Comparison of ENCODE assay signal across 8 mouse cellular contexts in the genomic region with DNA sequence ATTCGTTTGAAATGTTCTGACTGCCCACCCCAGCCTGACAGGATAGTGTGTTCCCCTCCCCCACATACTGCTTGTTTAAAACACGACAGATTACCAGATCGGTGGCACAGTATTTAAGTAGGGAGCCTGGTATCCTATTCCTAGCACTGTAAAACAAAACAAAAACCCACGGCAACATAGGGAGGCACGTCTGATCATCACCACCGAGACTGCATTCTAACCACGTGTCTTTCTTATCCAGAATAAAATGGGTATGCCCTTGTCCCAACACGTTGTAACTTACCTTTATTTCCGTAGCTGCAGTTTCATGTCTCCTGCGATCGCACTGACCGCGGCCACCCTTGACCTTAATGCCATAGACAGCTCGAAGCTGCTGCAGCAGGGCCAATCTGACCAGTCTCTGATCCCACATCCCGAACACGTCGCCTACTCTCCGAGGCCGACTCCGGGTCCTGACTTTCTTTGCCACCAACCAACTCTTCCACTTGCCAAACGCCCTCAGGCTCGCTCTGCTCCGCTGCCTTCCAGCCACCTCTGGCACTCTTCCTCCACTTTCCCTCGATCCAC. TPM values are rescaled to one million over a fixed set of nuclear protein-coding genes. Genes with fewer than 3 reads are reported as not detected.
DNase-seq lines count a peak whose midpoint lies in the region; ATAC-seq and TF ChIP-seq lines count a peak whose summit lies in the region.

No protein-coding gene starts in this region.

- peaks cover 2% of the 10 kb centered on the region; the same call in 1 of the 2 replicates for H3K4me1 ChIP-seq in cortical plate, adult 2 months (ENCODE audit: control insufficient read depth, insufficient read depth, low read length)
- peaks cover 25% of the 10 kb centered on the region for H3K4me1 ChIP-seq in intestine, embryonic 14.5 days (replicated peaks; ENCODE audit: control insufficient read depth, insufficient read depth, low read length)

- H3K27me3 ChIP-seq in intestine, embryonic 14.5 days (replicated peaks; ENCODE audit: control insufficient read depth, insufficient read depth, low read length), result no peaks in the 10 kb centered on the region

- no peak overlapping the region for H3K27ac ChIP-seq in cortical plate, adult 2 months (ENCODE audit: insufficient read depth, low read length)
- H3K27ac ChIP-seq in intestine, embryonic 14.5 days (ENCODE audit: low read depth), result peak overlapping the region; percentile 87

- peak; percentile 13 for DNase-seq in gastrocnemius, postnatal 14 days
- no peak for DNase-seq in gastrocnemius, postnatal 10 days
- peak; percentile 59 for DNase-seq in 3134 (ENCODE audit: extremely low read depth, insufficient read length, low spot score)
- DNase-seq in intestine, embryonic 14.5 days (ENCODE audit: low spot score), result no peak
- DNase-seq in right cerebral cortex, postnatal 14 days, result no peak

- TF ChIP-seq CTCF in cortical plate, adult 2 months (IDR thresholded peaks at IDR 0.05; ENCODE audit: extremely low read depth, insufficient read depth, low read length), result no peak

- WGBS in intestine, embryonic 14.5 days, result under 1% methylated on average over 24 of the region's 24 CpGs

- H3K4me3 ChIP-seq in cortical plate, adult 2 months (ENCODE audit: insufficient read depth, low read length), result peak overlapping the region; percentile 41
- H3K4me3 ChIP-seq in intestine, embryonic 14.5 days (ENCODE audit: low read depth, low read length), result peak overlapping the region; percentile 90

- H3K4me2 ChIP-seq in intestine, embryonic 14.5 days (ENCODE audit: low read length), result peak overlapping the region; percentile 74

- peaks cover 21% of the 10 kb centered on the region for H3K36me3 ChIP-seq in intestine, embryonic 14.5 days (ENCODE audit: control insufficient read depth, insufficient read depth, low read length)

- intact Hi-C loops in gastrocnemius, postnatal 14 days (cut with DNase I; ENCODE audit: low total_unique reads), result no loop called here

- no peaks in the 10 kb centered on the region for H3K9me3 ChIP-seq in intestine, embryonic 14.5 days (ENCODE audit: control insufficient read depth, low read length)

- peak; percentile 33 for ATAC-seq in intestine, embryonic 14.5 days (replicated peaks; ENCODE audit: low FRiP score, low TSS enrichment, low read depth)
- peak; percentile 45 for ATAC-seq in megakaryocyte-erythroid progenitor cell, adult 5-6 weeks (replicated peaks; ENCODE audit: low FRiP score, low TSS enrichment, poor library complexity, severe bottlenecking)
- ATAC-seq in granulocyte monocyte progenitor cell, adult 5-6 weeks (replicated peaks; ENCODE audit: poor library complexity, severe bottlenecking), result no peak

- peak overlapping the region; percentile 73 for H3K9ac ChIP-seq in intestine, embryonic 14.5 days (ENCODE audit: low read length)

- no peak for TF ChIP-seq POLR2A in cortical plate, adult 2 months (IDR thresholded peaks at IDR 0.05; ENCODE audit: extremely low read depth, insufficient read depth, low read length)

RNA-seq across cellular contexts. Expression of a gene that starts 0.7 kb away (rescaled TPM):
- total RNA-seq in gastrocnemius, postnatal 14 days (2021), result 1 to 10 TPM; 3.7 to 4.2 TPM
- total RNA-seq in gastrocnemius, postnatal 10 days (2021), result 1 to 10 TPM; 7.0 to 9.1 TPM
- 1.3 and 1.8 TPM in 2 replicates for polyA plus RNA-seq in cortical plate, adult 2 months (2012; rRNA removed)
- 4.7 and 5.2 TPM in 2 replicates for polyA plus RNA-seq in intestine, embryonic 14.5 days (2014; fragmentation: Nextera tagmentation; extraction: Ambion mirVana)
- 22.4 and 27.8 TPM in 2 replicates for total RNA-seq in megakaryocyte-erythroid progenitor cell, adult 5-6 weeks (2014; fragmentation: Nextera tagmentation)
- total RNA-seq in megakaryocyte-erythroid progenitor cell, adult 5-6 weeks (2017), result 27.6 and 35.1 TPM in 2 replicates
- 38.8 and 47.1 TPM in 2 replicates for total RNA-seq in granulocyte monocyte progenitor cell, adult 5-6 weeks (2014; fragmentation: Nextera tagmentation)
- total RNA-seq in granulocyte monocyte progenitor cell, adult 5-6 weeks (2017), result 43.6 and 46.7 TPM in 2 replicates

RNA-seq across cellular contexts. Expression of a gene that starts 18.8 kb away (rescaled TPM):
- under 1 TPM; 0.24 to 0.25 TPM for total RNA-seq in gastrocnemius, postnatal 14 days (2021)
- under 1 TPM; 0.45 to 0.95 TPM for total RNA-seq in gastrocnemius, postnatal 10 days (2021)
- polyA plus RNA-seq in cortical plate, adult 2 months (2012; rRNA removed), result 394 and 410 TPM in 2 replicates
- 17.5 and 18.0 TPM in 2 replicates for polyA plus RNA-seq in intestine, embryonic 14.5 days (2014; fragmentation: Nextera tagmentation; extraction: Ambion mirVana)
- total RNA-seq in megakaryocyte-erythroid progenitor cell, adult 5-6 weeks (2014; fragmentation: Nextera tagmentation), result 1.9 TPM in 1 of 2 replicates, not detected in the other
- not detected in 2 replicates for total RNA-seq in megakaryocyte-erythroid progenitor cell, adult 5-6 weeks (2017)
- total RNA-seq in granulocyte monocyte progenitor cell, adult 5-6 weeks (2014; fragmentation: Nextera tagmentation), result 2.8 TPM in 1 of 2 replicates, not detected in the other
- 0.52 TPM in 1 of 2 replicates, not detected in the other for total RNA-seq in granulocyte monocyte progenitor cell, adult 5-6 weeks (2017)

Comparison
In these comparisons a context has a peak if more than half of its experiments do, and no peak if none do; other contexts are left out.
1. DNase-seq: peak in gastrocnemius, postnatal 14 days (single experiment) and 3134 (single experiment); none in gastrocnemius, postnatal 10 days (single experiment), intestine, embryonic 14.5 days (single experiment) and right cerebral cortex, postnatal 14 days (single experiment).